Mouse (Mus musculus): Measurements from ENCODE around the gene Pigs. TPM values are rescaled to one million over a fixed set of nuclear protein-coding genes. Genes with fewer than 3 reads are reported as not detected.

The Pigs gene
- polyA plus RNA-seq, 1 experiment from 2014 or later = 70.2 TPM

DNA sequence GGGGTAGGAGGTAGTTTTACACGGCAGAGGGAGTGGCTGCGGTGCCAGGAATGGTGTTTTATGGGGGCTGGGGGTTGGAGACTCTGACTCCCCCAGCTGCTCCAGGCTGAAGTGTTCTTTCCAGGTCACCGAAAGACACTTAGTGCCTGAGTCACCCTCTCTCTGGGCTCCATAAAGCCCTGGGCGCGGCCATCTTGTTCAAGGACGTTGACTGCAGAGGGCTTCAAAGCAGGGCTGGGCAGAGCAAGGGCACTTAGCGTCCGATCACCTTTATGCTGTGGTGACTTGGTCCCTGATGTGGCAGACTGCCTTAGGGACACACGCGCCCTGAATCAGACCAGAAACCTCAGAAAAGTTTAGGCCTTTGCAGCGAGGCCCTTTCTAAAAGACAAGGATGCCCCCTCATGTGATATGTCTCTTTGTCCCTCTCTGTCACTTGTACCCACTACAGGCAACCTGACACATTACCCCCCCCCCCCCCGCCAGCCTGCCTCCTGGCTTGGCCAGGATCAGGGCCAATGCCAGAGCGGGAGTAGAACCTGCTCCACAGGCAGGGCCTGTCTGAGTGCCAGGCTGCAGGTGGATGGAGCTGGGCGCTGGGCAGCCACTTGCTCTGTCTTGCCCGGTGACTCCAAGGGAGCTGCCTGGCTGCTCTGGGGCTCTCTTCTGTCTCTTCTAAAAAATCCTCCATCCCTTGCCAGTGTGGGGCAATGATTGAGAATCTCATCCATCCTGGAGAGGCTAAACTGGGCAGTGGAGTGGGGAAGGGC lies 39.4 kb downstream of the Pigs start:
- Histone ChIP-seq H3K36me3 (ENCODE audit: control insufficient read depth, insufficient read depth, low read length) (no peaks in the 10 kb centered on the region), H3K27ac (replicated peaks; ENCODE audit: low read depth, low read length) (no peak overlapping the region), H3K4me3 (ENCODE audit: low read depth, low read length) (no peak overlapping the region), H3K4me1 (ENCODE audit: control insufficient read depth, insufficient read depth, low read length) (peaks cover 9% of the 10 kb centered on the region), H3K9ac (ENCODE audit: low read length) (no peak overlapping the region), H3K9me3 (ENCODE audit: control insufficient read depth, low read length) (no peaks in the 10 kb centered on the region), H3K27me3 (ENCODE audit: control insufficient read depth, insufficient read depth, low read length) (no peaks in the 10 kb centered on the region; the same call in 1 of the 2 replicates), H3K4me2 (ENCODE audit: low read depth, severe bottlenecking) (no peak overlapping the region)
- WGBS = 90% methylated on average over 15 of the region's 15 CpGs
- ATAC-seq (ENCODE audit: insufficient number of reproducible peaks, low FRiP score, low TSS enrichment, low read depth) (no peak), DNase-seq (ENCODE audit: low spot score) (no peak)

DNA sequence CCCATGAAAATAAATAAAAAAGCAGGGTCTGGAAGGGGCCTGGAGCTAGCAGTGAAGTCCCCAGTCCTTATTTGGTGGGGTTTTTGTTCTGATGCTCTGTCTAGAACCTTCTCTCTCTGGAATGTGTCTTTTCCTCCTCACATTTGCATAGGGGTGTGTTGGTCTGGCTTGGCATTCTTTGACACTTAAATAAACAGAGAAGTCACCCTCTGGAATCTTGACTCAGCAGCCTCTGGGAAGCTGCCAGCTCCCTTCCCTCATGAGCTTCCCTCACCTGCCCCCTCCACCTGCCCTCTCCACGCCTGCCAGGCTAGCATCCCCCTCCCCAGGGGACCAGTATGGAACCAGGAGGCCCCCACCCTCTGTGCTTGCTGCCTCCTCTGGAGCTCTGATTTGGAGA lies 42.2 kb downstream of the Pigs start:
- H3K27me3 ChIP-seq (ENCODE audit: control insufficient read depth, insufficient read depth, low read length) = no peaks in the 10 kb centered on the region
- DNase-seq (ENCODE audit: low spot score) = no peak
- H3K36me3 ChIP-seq (ENCODE audit: control insufficient read depth, insufficient read depth, low read length) = no peaks in the 10 kb centered on the region
- H3K9ac ChIP-seq (ENCODE audit: low read length) = no peak overlapping the region
- H3K4me2 ChIP-seq (ENCODE audit: low read depth, severe bottlenecking) = no peak overlapping the region
- no peaks in the 10 kb centered on the region for H3K9me3 ChIP-seq (ENCODE audit: control insufficient read depth, low read length)
- ATAC-seq (ENCODE audit: insufficient number of reproducible peaks, low FRiP score, low TSS enrichment, low read depth) = no peak
- H3K4me1 ChIP-seq (ENCODE audit: control insufficient read depth, insufficient read depth, low read length) = no peaks in the 10 kb centered on the region; the same call in 1 of the 2 replicates
- 60% methylated on average over 1 of the region's 1 CpGs for WGBS
- H3K4me3 ChIP-seq (ENCODE audit: low read depth, low read length) = no peak overlapping the region
- H3K27ac ChIP-seq (replicated peaks; ENCODE audit: low read depth, low read length) = no peak overlapping the region

DNA sequence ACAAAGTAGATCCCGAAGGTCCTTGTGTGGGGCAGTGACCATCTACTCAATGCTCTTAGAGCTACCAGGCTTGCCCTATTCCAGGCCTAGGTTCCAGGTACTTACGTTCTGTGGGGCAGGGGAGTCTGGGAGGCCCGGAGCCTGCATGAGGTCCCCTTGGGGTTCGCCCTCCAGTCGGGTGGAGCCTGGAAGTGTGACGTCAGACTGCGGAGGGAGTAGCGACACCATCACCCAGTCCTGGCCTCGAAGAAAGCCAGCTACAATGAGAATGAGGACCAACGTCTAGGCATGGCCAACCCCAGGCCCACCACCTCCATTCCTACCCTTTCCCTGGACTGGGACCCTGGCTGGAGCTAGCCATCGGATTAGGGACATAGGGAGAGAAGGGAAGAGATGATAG lies 43.5 kb downstream of the Pigs start:
- no peaks in the 10 kb centered on the region for H3K36me3 ChIP-seq (ENCODE audit: control insufficient read depth, insufficient read depth, low read length)
- no peaks in the 10 kb centered on the region for H3K9me3 ChIP-seq (ENCODE audit: control insufficient read depth, low read length)
- 92% methylated on average over 11 of the region's 11 CpGs for WGBS
- no peak overlapping the region for H3K4me2 ChIP-seq (ENCODE audit: low read depth, severe bottlenecking)
- no peak overlapping the region for H3K27ac ChIP-seq (replicated peaks; ENCODE audit: low read depth, low read length)
- no peak overlapping the region for H3K4me3 ChIP-seq (ENCODE audit: low read depth, low read length)
- no peaks in the 10 kb centered on the region; the same call in 1 of the 2 replicates for H3K4me1 ChIP-seq (ENCODE audit: control insufficient read depth, insufficient read depth, low read length)
- H3K27me3 ChIP-seq (ENCODE audit: control insufficient read depth, insufficient read depth, low read length) = no peaks in the 10 kb centered on the region
- DNase-seq (ENCODE audit: low spot score) (no peak), ATAC-seq (ENCODE audit: insufficient number of reproducible peaks, low FRiP score, low TSS enrichment, low read depth) (no peak)
- no peak overlapping the region for H3K9ac ChIP-seq (ENCODE audit: low read length)

DNA sequence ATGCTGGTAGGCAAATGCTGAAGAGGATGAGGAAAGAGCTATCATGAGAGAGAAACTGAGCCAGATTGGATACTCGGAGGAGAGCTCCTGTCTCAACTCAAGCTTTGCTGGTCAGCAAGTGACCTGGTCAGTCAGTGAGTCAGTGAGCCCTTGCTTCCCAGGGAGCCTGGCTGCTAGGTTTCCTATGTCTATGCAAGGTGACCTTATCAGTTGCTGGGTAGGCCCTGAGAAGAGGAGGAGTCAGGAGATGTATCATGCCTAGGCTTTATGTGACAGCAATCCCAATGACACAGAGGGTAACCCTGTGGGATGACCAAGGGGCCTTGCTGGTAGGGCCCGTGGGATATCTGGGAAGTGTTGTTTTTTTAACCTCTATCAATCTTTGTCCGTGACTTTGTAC lies 44.0 kb downstream of the Pigs start:
- ATAC-seq (ENCODE audit: insufficient number of reproducible peaks, low FRiP score, low TSS enrichment, low read depth) (no peak), DNase-seq (ENCODE audit: low spot score) (no peak)
- H3K4me1 ChIP-seq (ENCODE audit: control insufficient read depth, insufficient read depth, low read length) = peaks cover 3% of the 10 kb centered on the region; the same call in 1 of the 2 replicates
- WGBS = 77% methylated on average over 3 of the region's 3 CpGs
- H3K9ac ChIP-seq (ENCODE audit: low read length) = no peak overlapping the region
- H3K27ac ChIP-seq (replicated peaks; ENCODE audit: low read depth, low read length) = no peak overlapping the region
- no peaks in the 10 kb centered on the region for H3K27me3 ChIP-seq (ENCODE audit: control insufficient read depth, insufficient read depth, low read length)
- H3K36me3 ChIP-seq (ENCODE audit: control insufficient read depth, insufficient read depth, low read length) = no peaks in the 10 kb centered on the region
- no peak overlapping the region for H3K4me3 ChIP-seq (ENCODE audit: low read depth, low read length)
- H3K9me3 ChIP-seq (ENCODE audit: control insufficient read depth, low read length) = no peaks in the 10 kb centered on the region
- no peak overlapping the region for H3K4me2 ChIP-seq (ENCODE audit: low read depth, severe bottlenecking)

DNA sequence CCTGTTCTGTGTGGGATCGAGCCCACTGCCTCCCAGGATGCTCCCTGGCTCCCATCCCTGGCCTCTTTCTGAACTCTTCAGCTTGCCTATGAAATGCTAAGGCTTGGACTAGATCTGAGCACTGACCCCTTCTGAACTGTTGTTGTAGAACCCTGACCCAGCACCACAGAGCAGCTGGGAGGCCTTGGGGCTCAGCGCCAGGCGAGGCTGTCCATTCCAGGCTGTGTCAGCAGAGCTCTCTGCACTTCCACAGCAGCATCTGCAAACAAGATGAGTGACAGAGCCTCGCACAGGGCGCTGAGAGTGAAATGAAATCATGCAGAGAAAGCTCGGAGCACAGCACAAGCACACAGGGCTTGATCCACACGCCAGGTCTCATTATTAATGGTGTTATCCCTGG lies 44.4 kb downstream of the Pigs start:
- Histone ChIP-seq H3K36me3 (ENCODE audit: control insufficient read depth, insufficient read depth, low read length) (no peaks in the 10 kb centered on the region), H3K9me3 (ENCODE audit: control insufficient read depth, low read length) (no peaks in the 10 kb centered on the region), H3K9ac (ENCODE audit: low read length) (no peak overlapping the region), H3K4me3 (ENCODE audit: low read depth, low read length) (no peak overlapping the region), H3K4me2 (ENCODE audit: low read depth, severe bottlenecking) (no peak overlapping the region), H3K4me1 (ENCODE audit: control insufficient read depth, insufficient read depth, low read length) (peaks cover 7% of the 10 kb centered on the region; the same call in 1 of the 2 replicates), H3K27me3 (ENCODE audit: control insufficient read depth, insufficient read depth, low read length) (no peaks in the 10 kb centered on the region), H3K27ac (replicated peaks; ENCODE audit: low read depth, low read length) (no peak overlapping the region)
- WGBS = 70% methylated on average over 7 of the region's 7 CpGs
- DNase-seq (ENCODE audit: low spot score) (no peak), ATAC-seq (ENCODE audit: insufficient number of reproducible peaks, low FRiP score, low TSS enrichment, low read depth) (no peak)

DNA sequence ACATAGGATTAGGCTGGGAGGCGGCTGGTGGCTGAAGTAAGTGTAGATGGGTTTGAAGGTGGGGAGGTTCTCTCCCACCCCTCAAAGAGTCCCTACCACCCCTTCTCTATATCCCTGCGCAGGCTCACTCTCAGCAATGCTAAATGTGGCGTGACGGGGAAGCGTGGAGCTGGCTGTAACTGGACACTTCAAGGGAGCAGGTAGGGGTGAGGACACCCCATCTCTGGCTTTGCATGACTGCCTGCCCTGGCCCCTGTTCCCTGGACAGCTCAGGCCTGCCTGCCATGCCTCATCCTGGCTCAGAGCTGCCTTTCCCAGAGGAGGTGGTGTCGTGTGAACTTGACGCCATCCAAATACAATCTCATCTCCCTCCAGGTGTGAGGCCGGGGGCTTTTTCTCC lies 45.9 kb downstream of the Pigs start:
- Histone ChIP-seq H3K27me3 (ENCODE audit: control insufficient read depth, insufficient read depth, low read length) (no peaks in the 10 kb centered on the region), H3K4me2 (ENCODE audit: low read depth, severe bottlenecking) (no peak overlapping the region), H3K9me3 (ENCODE audit: control insufficient read depth, low read length) (no peaks in the 10 kb centered on the region), H3K9ac (ENCODE audit: low read length) (no peak overlapping the region), H3K4me1 (ENCODE audit: control insufficient read depth, insufficient read depth, low read length) (peaks cover 11% of the 10 kb centered on the region; the same call in 1 of the 2 replicates), H3K27ac (replicated peaks; ENCODE audit: low read depth, low read length) (no peak overlapping the region), H3K4me3 (ENCODE audit: low read depth, low read length) (no peak overlapping the region), H3K36me3 (ENCODE audit: control insufficient read depth, insufficient read depth, low read length) (no peaks in the 10 kb centered on the region)
- DNase-seq (ENCODE audit: low spot score) (no peak), ATAC-seq (ENCODE audit: insufficient number of reproducible peaks, low FRiP score, low TSS enrichment, low read depth) (no peak)
- WGBS = 61% methylated on average over 8 of the region's 8 CpGs

DNA sequence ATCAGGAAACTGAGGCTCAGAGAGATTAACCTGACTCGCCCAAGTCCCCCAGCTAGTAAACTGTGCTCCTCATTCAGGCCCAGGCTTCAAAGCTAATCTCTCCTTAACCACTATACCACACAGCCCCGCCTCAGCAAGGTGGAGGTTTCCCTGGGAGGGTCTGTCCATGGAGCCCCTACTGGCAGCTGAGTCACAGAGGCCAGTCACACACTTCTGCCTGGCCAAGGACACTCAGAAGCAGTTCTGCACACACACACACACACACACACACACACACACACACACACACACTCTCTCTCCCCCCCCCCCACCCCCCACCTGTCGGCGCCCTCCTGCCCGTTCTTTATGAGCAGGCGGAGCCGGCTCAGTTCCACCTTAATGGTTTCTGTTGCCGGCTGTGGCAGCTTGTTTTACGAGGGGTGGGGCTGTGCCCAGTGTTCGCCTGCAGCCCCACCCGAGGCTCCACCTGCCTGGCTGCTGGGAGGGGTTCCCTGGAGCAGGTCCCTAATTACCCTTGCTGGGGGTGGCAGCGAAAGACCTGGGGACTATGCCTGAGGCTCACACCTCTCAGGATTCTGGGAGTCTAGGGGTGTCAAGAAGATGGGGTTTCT lies 49.4 kb downstream of the Pigs start:
- Histone ChIP-seq H3K9ac (ENCODE audit: low read length) (no peak overlapping the region), H3K36me3 (ENCODE audit: control insufficient read depth, insufficient read depth, low read length) (no peaks in the 10 kb centered on the region), H3K9me3 (ENCODE audit: control insufficient read depth, low read length) (no peaks in the 10 kb centered on the region), H3K27ac (replicated peaks; ENCODE audit: low read depth, low read length) (no peak overlapping the region), H3K4me2 (ENCODE audit: low read depth, severe bottlenecking) (no peak overlapping the region), H3K27me3 (ENCODE audit: control insufficient read depth, insufficient read depth, low read length) (no peaks in the 10 kb centered on the region), H3K4me3 (ENCODE audit: low read depth, low read length) (no peak overlapping the region), H3K4me1 (ENCODE audit: control insufficient read depth, insufficient read depth, low read length) (peaks cover 11% of the 10 kb centered on the region; the same call in 1 of the 2 replicates)
- ATAC-seq (ENCODE audit: insufficient number of reproducible peaks, low FRiP score, low TSS enrichment, low read depth) = peak; percentile 54; the same call in 1 of the 2 replicates
- peak; percentile 43 for DNase-seq (ENCODE audit: low spot score)
- 13% methylated on average over 10 of the region's 12 CpGs for WGBS

DNA sequence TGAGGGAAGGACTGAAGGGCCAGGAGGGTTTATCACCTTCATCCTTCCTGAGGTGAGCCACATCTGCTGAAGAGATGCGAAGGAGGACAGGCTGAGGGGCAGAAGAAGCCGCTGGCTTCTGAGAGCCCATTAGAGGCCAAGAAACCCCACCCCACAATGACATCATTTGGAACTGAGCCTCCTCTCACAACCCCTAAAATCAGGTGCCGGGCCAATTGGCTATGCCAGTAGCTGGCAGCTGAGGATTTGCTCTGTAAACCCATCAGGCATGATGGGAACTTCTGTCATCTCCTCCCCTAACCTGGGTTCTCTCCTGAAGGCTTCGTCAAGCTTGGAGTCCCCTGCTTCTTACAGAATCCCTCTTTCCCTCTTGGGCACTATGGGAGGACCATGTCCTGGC lies 52.1 kb downstream of the Pigs start:
- DNase-seq (ENCODE audit: low spot score) = no peak
- H3K4me1 ChIP-seq (ENCODE audit: control insufficient read depth, insufficient read depth, low read length) = peaks cover 11% of the 10 kb centered on the region; the same call in 1 of the 2 replicates
- ATAC-seq (ENCODE audit: insufficient number of reproducible peaks, low FRiP score, low TSS enrichment, low read depth) = no peak
- no peaks in the 10 kb centered on the region for H3K9me3 ChIP-seq (ENCODE audit: control insufficient read depth, low read length)
- no peak overlapping the region for H3K9ac ChIP-seq (ENCODE audit: low read length)
- no peak overlapping the region for H3K27ac ChIP-seq (replicated peaks; ENCODE audit: low read depth, low read length)
- H3K36me3 ChIP-seq (ENCODE audit: control insufficient read depth, insufficient read depth, low read length) = no peaks in the 10 kb centered on the region
- WGBS = 75% methylated on average over 4 of the region's 4 CpGs
- H3K27me3 ChIP-seq (ENCODE audit: control insufficient read depth, insufficient read depth, low read length) = no peaks in the 10 kb centered on the region
- H3K4me3 ChIP-seq (ENCODE audit: low read depth, low read length) = no peak overlapping the region
- no peak overlapping the region for H3K4me2 ChIP-seq (ENCODE audit: low read depth, severe bottlenecking)
